Comparison of ENCODE assay signal across 8 mouse cellular contexts in genomic region chr14:121037276-121037675, GRCm38 (mm10). TPM values are rescaled to one million over a fixed set of nuclear protein-coding genes. Genes with fewer than 3 reads are reported as not detected.
DNase-seq lines count a peak whose midpoint lies in the region; ATAC-seq and TF ChIP-seq lines count a peak whose summit lies in the region.

No protein-coding gene starts in this region.

- H3K9me3 ChIP-seq in lung, postnatal 0 days (ENCODE audit: low read length) = no peaks in the 10 kb centered on the region
- no peaks in the 10 kb centered on the region for H3K9me3 ChIP-seq in forebrain, embryonic 15.5 days
- no peaks in the 10 kb centered on the region for H3K9me3 ChIP-seq in liver, embryonic 11.5 days (ENCODE audit: control insufficient read depth, low read length)
- no peaks in the 10 kb centered on the region for H3K9me3 ChIP-seq in stomach, embryonic 16.5 days (replicated peaks; ENCODE audit: control insufficient read depth, low read length)

- 3% methylated on average over 7 of the region's 7 CpGs for WGBS in lung, postnatal 0 days
- WGBS in forebrain, embryonic 15.5 days = 15% methylated on average over 7 of the region's 7 CpGs
- WGBS in liver, embryonic 11.5 days = 33% methylated on average over 7 of the region's 7 CpGs
- 11% methylated on average over 7 of the region's 7 CpGs for WGBS in stomach, embryonic 16.5 days

- H3K4me1 ChIP-seq in lung, postnatal 0 days (ENCODE audit: insufficient read depth, low read depth, low read length) = no peaks in the 10 kb centered on the region; the same call in 1 of the 2 replicates
- peaks cover 42% of the 10 kb centered on the region for H3K4me1 ChIP-seq in forebrain, embryonic 15.5 days
- H3K4me1 ChIP-seq in liver, embryonic 11.5 days (replicated peaks; ENCODE audit: control insufficient read depth, insufficient read depth, low read length) = peaks cover 6% of the 10 kb centered on the region
- peaks cover 19% of the 10 kb centered on the region for H3K4me1 ChIP-seq in stomach, embryonic 16.5 days (ENCODE audit: control insufficient read depth, insufficient read depth, low read length)

- no peaks in the 10 kb centered on the region for H3K36me3 ChIP-seq in lung, postnatal 0 days (ENCODE audit: insufficient read depth, low read length)
- no peaks in the 10 kb centered on the region for H3K36me3 ChIP-seq in forebrain, embryonic 15.5 days
- H3K36me3 ChIP-seq in liver, embryonic 11.5 days (ENCODE audit: control insufficient read depth, insufficient read depth, low read length) = no peaks in the 10 kb centered on the region
- H3K36me3 ChIP-seq in stomach, embryonic 16.5 days (ENCODE audit: control insufficient read depth, insufficient read depth, low read length) = no peaks in the 10 kb centered on the region

- ATAC-seq in lung, postnatal 0 days = no peak
- no peak for ATAC-seq in forebrain, embryonic 15.5 days (replicated peaks)
- no peak; the same call in 1 of the 2 replicates for ATAC-seq in liver, embryonic 11.5 days (replicated peaks; ENCODE audit: low FRiP score)
- no peak for ATAC-seq in stomach, embryonic 16.5 days (ENCODE audit: insufficient read depth, low FRiP score)

- peak overlapping the region; percentile 55 for H3K4me2 ChIP-seq in lung, postnatal 0 days (replicated peaks; ENCODE audit: low read depth, low read length)
- peak overlapping the region; percentile 95 for H3K4me2 ChIP-seq in forebrain, embryonic 15.5 days (replicated peaks)
- peak overlapping the region; percentile 85 for H3K4me2 ChIP-seq in liver, embryonic 11.5 days
- peak overlapping the region; percentile 97 for H3K4me2 ChIP-seq in stomach, embryonic 16.5 days (ENCODE audit: low read depth, low read length)

- no peak for TF ChIP-seq EP300 in lung, postnatal 0 days (IDR thresholded peaks at IDR 0.05)

- no peak overlapping the region for H3K27ac ChIP-seq in lung, postnatal 0 days (ENCODE audit: low read length)
- peak overlapping the region; percentile 89 for H3K27ac ChIP-seq in forebrain, embryonic 15.5 days (replicated peaks)
- no peak overlapping the region for H3K27ac ChIP-seq in liver, embryonic 11.5 days (ENCODE audit: low read depth, low read length)
- H3K27ac ChIP-seq in stomach, embryonic 16.5 days (ENCODE audit: low read length) = peak overlapping the region; percentile 84

- no peaks in the 10 kb centered on the region for H3K27me3 ChIP-seq in lung, postnatal 0 days (replicated peaks; ENCODE audit: insufficient read depth, low read length)
- H3K27me3 ChIP-seq in forebrain, embryonic 15.5 days = no peaks in the 10 kb centered on the region
- H3K27me3 ChIP-seq in liver, embryonic 11.5 days (replicated peaks; ENCODE audit: control insufficient read depth, insufficient read depth, low read length) = peaks cover 43% of the 10 kb centered on the region
- no peaks in the 10 kb centered on the region for H3K27me3 ChIP-seq in stomach, embryonic 16.5 days (ENCODE audit: control insufficient read depth, insufficient read depth, low read length)

- DNase-seq in lung, postnatal 0 days (ENCODE audit: low spot score) = peak; percentile 65
- DNase-seq in lung, postnatal 25 days (ENCODE audit: low spot score) = no peak
- DNase-seq in liver, embryonic 11.5 days (ENCODE audit: low spot score) = no peak
- DNase-seq in retina, embryonic 14.5 days (ENCODE audit: low spot score) = no peak
- DNase-seq in cerebellum, postnatal 10 days = no peak
- no peak for DNase-seq in spleen, postnatal 10 days (ENCODE audit: low spot score in 2 of 2)

- peak overlapping the region; percentile 90; the same call in 1 of the 2 replicates for H3K9ac ChIP-seq in lung, postnatal 0 days (replicated peaks; ENCODE audit: low read depth)
- H3K9ac ChIP-seq in forebrain, embryonic 15.5 days (replicated peaks) = peak overlapping the region; percentile 96
- no peak overlapping the region for H3K9ac ChIP-seq in liver, embryonic 11.5 days (ENCODE audit: low read depth, low read length)
- peak overlapping the region; percentile 95 for H3K9ac ChIP-seq in stomach, embryonic 16.5 days (ENCODE audit: low read length)

- peak overlapping the region; percentile 86 for H3K4me3 ChIP-seq in lung, postnatal 0 days (ENCODE audit: low read depth, low read length)
- peak overlapping the region; percentile 93 for H3K4me3 ChIP-seq in forebrain, embryonic 15.5 days
- peak overlapping the region; percentile 70 for H3K4me3 ChIP-seq in liver, embryonic 11.5 days (ENCODE audit: low read depth, low read length)
- peak overlapping the region; percentile 79 for H3K4me3 ChIP-seq in stomach, embryonic 16.5 days (replicated peaks; ENCODE audit: low read length)

- TF ChIP-seq CTCF in lung, postnatal 0 days (IDR thresholded peaks at IDR 0.05) = no peak

RNA-seq across cellular contexts. Expression of gene Farp1, which starts 2.3 kb away (rescaled TPM):
- polyA plus RNA-seq in lung, postnatal 0 days (2015; fragmentation: Nextera tagmentation; extraction: Ambion mirVana) = 17.9 TPM in 2 replicates
- polyA plus RNA-seq in forebrain, embryonic 15.5 days (2015; fragmentation: Nextera tagmentation; extraction: Ambion mirVana) = 31.1 and 35.6 TPM in 2 replicates
- polyA plus RNA-seq in liver, embryonic 11.5 days (2014; fragmentation: Nextera tagmentation; extraction: Ambion mirVana) = 14.9 and 17.6 TPM in 2 replicates
- polyA plus RNA-seq in stomach, embryonic 16.5 days (2015; fragmentation: Nextera tagmentation; extraction: Ambion mirVana) = 14.5 and 15.2 TPM in 2 replicates

Comparison
In these comparisons a context has a peak if more than half of its experiments do, and no peak if none do; other contexts are left out.
1. H3K27ac ChIP-seq: peak in forebrain, embryonic 15.5 days (single experiment) and stomach, embryonic 16.5 days (single experiment); none in lung, postnatal 0 days (single experiment) and liver, embryonic 11.5 days (single experiment).
2. Peak in every context shown above with its lines, with median percentiles within 50 percentile points of each other: H3K4me2 ChIP-seq and H3K4me3 ChIP-seq.